ENCODE assay signal across 8 mouse cellular contexts in genomic region chr16:30307961-30308615, GRCm38 (mm10). TPM values are rescaled to one million over a fixed set of nuclear protein-coding genes. Genes with fewer than 3 reads are reported as not detected.
DNase-seq lines count a peak whose midpoint lies in the region; ATAC-seq lines count a peak whose summit lies in the region.

No protein-coding gene starts in this region.

- H3K36me3 ChIP-seq in kidney, embryonic 14.5 days (ENCODE audit: control insufficient read depth, insufficient read depth, low read length): no peaks in the 10 kb centered on the region
- no peaks in the 10 kb centered on the region for H3K36me3 ChIP-seq in hindbrain, embryonic 10.5 days
- no peaks in the 10 kb centered on the region for H3K36me3 ChIP-seq in liver, embryonic 16.5 days (ENCODE audit: control insufficient read depth, insufficient read depth)
- no peaks in the 10 kb centered on the region for H3K36me3 ChIP-seq in stomach, embryonic 16.5 days (ENCODE audit: control insufficient read depth, insufficient read depth, low read length)

- H3K27ac ChIP-seq in kidney, embryonic 14.5 days (ENCODE audit: low read depth, low read length): no peak overlapping the region
- peak overlapping the region; percentile 66; the same call in 1 of the 2 replicates for H3K27ac ChIP-seq in hindbrain, embryonic 10.5 days
- no peak overlapping the region for H3K27ac ChIP-seq in liver, embryonic 16.5 days (ENCODE audit: low read length)
- H3K27ac ChIP-seq in stomach, embryonic 16.5 days (ENCODE audit: low read length): no peak overlapping the region

- 15% methylated on average over 29 of the region's 29 CpGs for WGBS in kidney, embryonic 14.5 days
- WGBS in hindbrain, embryonic 10.5 days: 13% methylated on average over 29 of the region's 29 CpGs
- WGBS in liver, embryonic 16.5 days (ENCODE audit: insufficient replicate concordance): 22% methylated on average over 29 of the region's 29 CpGs
- 14% methylated on average over 29 of the region's 29 CpGs for WGBS in stomach, embryonic 16.5 days

- no peaks in the 10 kb centered on the region; the same call in 1 of the 2 replicates for H3K9me3 ChIP-seq in kidney, embryonic 14.5 days (ENCODE audit: control insufficient read depth, low read length)
- no peaks in the 10 kb centered on the region for H3K9me3 ChIP-seq in hindbrain, embryonic 10.5 days
- H3K9me3 ChIP-seq in liver, embryonic 16.5 days (replicated peaks; ENCODE audit: control insufficient read depth, low read length): no peaks in the 10 kb centered on the region
- no peaks in the 10 kb centered on the region for H3K9me3 ChIP-seq in stomach, embryonic 16.5 days (replicated peaks; ENCODE audit: control insufficient read depth, low read length)

- H3K4me2 ChIP-seq in kidney, embryonic 14.5 days (replicated peaks; ENCODE audit: low read depth, low read length): peak overlapping the region; percentile 100
- H3K4me2 ChIP-seq in liver, embryonic 16.5 days (ENCODE audit: low read depth, low read length): peak overlapping the region; percentile 86
- H3K4me2 ChIP-seq in stomach, embryonic 16.5 days (ENCODE audit: low read depth, low read length): peak overlapping the region; percentile 100

- peak overlapping the region; percentile 54 for H3K9ac ChIP-seq in kidney, embryonic 14.5 days (ENCODE audit: low read depth, low read length)
- peak overlapping the region; percentile 6; the same call in 1 of the 2 replicates for H3K9ac ChIP-seq in liver, embryonic 16.5 days (ENCODE audit: low read depth, low read length)
- peak overlapping the region; percentile 73 for H3K9ac ChIP-seq in stomach, embryonic 16.5 days (ENCODE audit: low read length)

- H3K27me3 ChIP-seq in kidney, embryonic 14.5 days (ENCODE audit: control insufficient read depth, insufficient read depth, low read length): peaks cover 57% of the 10 kb centered on the region
- H3K27me3 ChIP-seq in hindbrain, embryonic 10.5 days (ENCODE audit: insufficient read depth, poor library complexity, severe bottlenecking): peaks cover 79% of the 10 kb centered on the region
- peaks cover 33% of the 10 kb centered on the region for H3K27me3 ChIP-seq in liver, embryonic 16.5 days (ENCODE audit: control insufficient read depth, insufficient read depth, low read depth, low read length)
- H3K27me3 ChIP-seq in stomach, embryonic 16.5 days (ENCODE audit: control insufficient read depth, insufficient read depth, low read length): peaks cover 26% of the 10 kb centered on the region

- peak overlapping the region; percentile 51 for H3K4me3 ChIP-seq in kidney, embryonic 14.5 days (ENCODE audit: low read length)
- peak overlapping the region; percentile 61 for H3K4me3 ChIP-seq in hindbrain, embryonic 10.5 days
- H3K4me3 ChIP-seq in liver, embryonic 16.5 days (ENCODE audit: low read depth, low read length): peak overlapping the region; percentile 61
- H3K4me3 ChIP-seq in stomach, embryonic 16.5 days (replicated peaks; ENCODE audit: low read length): peak overlapping the region; percentile 66

- no peak for DNase-seq in kidney, adult 8-10 months
- peak; percentile 36 for DNase-seq in embryo, embryonic 11 days
- peak; percentile 51 for DNase-seq in hindbrain, embryonic 10.5 days (ENCODE audit: low spot score)
- DNase-seq in cerebellum, adult 18-20 months: no peak
- no peak for DNase-seq in urinary bladder, postnatal 14 days (ENCODE audit: low spot score)

- H3K4me1 ChIP-seq in kidney, embryonic 14.5 days (ENCODE audit: control insufficient read depth, insufficient read depth, low read length): peaks cover 8% of the 10 kb centered on the region; the same call in 1 of the 2 replicates
- H3K4me1 ChIP-seq in hindbrain, embryonic 10.5 days (replicated peaks): peaks cover 24% of the 10 kb centered on the region
- H3K4me1 ChIP-seq in liver, embryonic 16.5 days (ENCODE audit: control insufficient read depth, low read depth, low read length): peaks cover 26% of the 10 kb centered on the region
- H3K4me1 ChIP-seq in stomach, embryonic 16.5 days (ENCODE audit: control insufficient read depth, insufficient read depth, low read length): peaks cover 13% of the 10 kb centered on the region

- ATAC-seq in kidney, embryonic 14.5 days (ENCODE audit: low FRiP score, low TSS enrichment): peak; percentile 10; the same call in 1 of the 2 replicates
- peak; percentile 10; the same call in 1 of the 2 replicates for ATAC-seq in liver, embryonic 16.5 days (ENCODE audit: low read depth)
- ATAC-seq in stomach, embryonic 16.5 days (ENCODE audit: insufficient read depth, low FRiP score): peak; percentile 9; the same call in 1 of the 2 replicates

RNA-seq across cellular contexts. Expression of gene Gp5, which starts 2.5 kb away (rescaled TPM):
- polyA plus RNA-seq in kidney, embryonic 14.5 days (2014; fragmentation: Nextera tagmentation; extraction: Ambion mirVana): 0.55 and 0.64 TPM in 2 replicates
- polyA plus RNA-seq in hindbrain, embryonic 10.5 days (2016; fragmentation: Nextera tagmentation; extraction: Ambion mirVana): 1.7 and 1.8 TPM in 2 replicates
- 9.3 and 10.5 TPM in 2 replicates for polyA plus RNA-seq in liver, embryonic 16.5 days (2015; fragmentation: Nextera tagmentation; extraction: Ambion mirVana)
- polyA plus RNA-seq in stomach, embryonic 16.5 days (2015; fragmentation: Nextera tagmentation; extraction: Ambion mirVana): 0.52 and 0.54 TPM in 2 replicates

RNA-seq across cellular contexts. Expression of gene Lrrc15, which starts 25.0 kb away (rescaled TPM):
- 0.76 and 1.1 TPM in 2 replicates for polyA plus RNA-seq in kidney, embryonic 14.5 days (2014; fragmentation: Nextera tagmentation; extraction: Ambion mirVana)
- 0.24 and 1.2 TPM in 2 replicates for polyA plus RNA-seq in hindbrain, embryonic 10.5 days (2016; fragmentation: Nextera tagmentation; extraction: Ambion mirVana)
- polyA plus RNA-seq in liver, embryonic 16.5 days (2015; fragmentation: Nextera tagmentation; extraction: Ambion mirVana): 0.02 and 0.04 TPM in 2 replicates
- 0.28 and 0.55 TPM in 2 replicates for polyA plus RNA-seq in stomach, embryonic 16.5 days (2015; fragmentation: Nextera tagmentation; extraction: Ambion mirVana)

RNA-seq across cellular contexts. Expression of gene Cpn2, which starts 40.8 kb away (rescaled TPM):
- polyA plus RNA-seq in kidney, embryonic 14.5 days (2014; fragmentation: Nextera tagmentation; extraction: Ambion mirVana): not detected in 2 replicates
- not detected in 2 replicates for polyA plus RNA-seq in hindbrain, embryonic 10.5 days (2016; fragmentation: Nextera tagmentation; extraction: Ambion mirVana)
- polyA plus RNA-seq in liver, embryonic 16.5 days (2015; fragmentation: Nextera tagmentation; extraction: Ambion mirVana): 3.4 and 3.9 TPM in 2 replicates
- polyA plus RNA-seq in stomach, embryonic 16.5 days (2015; fragmentation: Nextera tagmentation; extraction: Ambion mirVana): 0.17 and 0.26 TPM in 2 replicates

Comparison
In these comparisons a context has a peak if more than half of its experiments do, and no peak if none do; other contexts are left out.
1. H3K9ac ChIP-seq: peak in every context shown above with its lines; median percentile 73 in stomach, embryonic 16.5 days; 54 in kidney, embryonic 14.5 days; 6 in liver, embryonic 16.5 days.
2. DNase-seq: peak in embryo, embryonic 11 days (single experiment) and hindbrain, embryonic 10.5 days (single experiment); none in kidney, adult 8-10 months (0 of 2), cerebellum, adult 18-20 months (0 of 2) and urinary bladder, postnatal 14 days (single experiment).
3. Peak in every context shown above with its lines, with median percentiles within 50 percentile points of each other: ATAC-seq, H3K4me2 ChIP-seq and H3K4me3 ChIP-seq.